In genomic region chr15:23174623-23175022, GRCm38 (mm10) we compare ENCODE assay signal across 26 mouse cellular contexts.
DNase-seq lines count a peak whose midpoint lies in the region; ATAC-seq and TF ChIP-seq lines count a peak whose summit lies in the region.
"Had no signal": no experiment of that assay in that cellular context is flagged by ENCODE, and none has a peak within 500 bp of the region (broad histone marks: within the 10 kb centered on the region; RNA-seq: fewer than 3 reads in every experiment).

No protein-coding gene starts in this region.

- no peaks in the 10 kb centered on the region for H3K36me3 ChIP-seq in hindbrain, embryonic 13.5 days
- H3K36me3 ChIP-seq in hindbrain, embryonic 11.5 days (ENCODE audit: control insufficient read depth, insufficient read depth, low read length), result no peaks in the 10 kb centered on the region
- no peaks in the 10 kb centered on the region for H3K36me3 ChIP-seq in lung, embryonic 15.5 days
- H3K36me3 ChIP-seq in forebrain, postnatal 0 days (ENCODE audit: insufficient read depth), result no peaks in the 10 kb centered on the region
- H3K36me3 ChIP-seq: heart, embryonic 10.5 days; heart, embryonic 15.5 days; limb, embryonic 13.5 days had no signal

- no peak overlapping the region for H3K9ac ChIP-seq in hindbrain, embryonic 13.5 days
- no peak overlapping the region for H3K9ac ChIP-seq in hindbrain, embryonic 11.5 days (ENCODE audit: low read depth, low read length)
- H3K9ac ChIP-seq in lung, embryonic 15.5 days, result no peak overlapping the region
- no peak overlapping the region for H3K9ac ChIP-seq in forebrain, postnatal 0 days
- H3K9ac ChIP-seq: heart, embryonic 15.5 days; limb, embryonic 13.5 days had no signal

- WGBS in hindbrain, embryonic 13.5 days, result 67% methylated on average over 5 of the region's 5 CpGs
- WGBS in hindbrain, embryonic 11.5 days, result 76% methylated on average over 5 of the region's 5 CpGs
- 32% methylated on average over 5 of the region's 5 CpGs for WGBS in lung, embryonic 15.5 days
- 43% methylated on average over 5 of the region's 5 CpGs for WGBS in lung, adult 2 months
- 49% methylated on average over 5 of the region's 5 CpGs for WGBS in forebrain, postnatal 0 days

- 0 out of 2 replicates have a peak, but pooled peaks have one; percentile 43 for ATAC-seq in hindbrain, embryonic 13.5 days (ENCODE audit: low FRiP score)
- ATAC-seq in hindbrain, embryonic 11.5 days (ENCODE audit: low FRiP score), result no peak
- ATAC-seq in lung, embryonic 15.5 days (ENCODE audit: borderline replicate concordance, extremely low read depth, low FRiP score, low TSS enrichment), result peak; percentile 19; the same call in 1 of the 2 replicates
- peak; percentile 43; the same call in 1 of the 2 replicates for ATAC-seq in forebrain, postnatal 0 days
- ATAC-seq: intestine, postnatal 0 days; midbrain, embryonic 16.5 days had no signal

- no peak overlapping the region for H3K4me2 ChIP-seq in hindbrain, embryonic 13.5 days
- H3K4me2 ChIP-seq in hindbrain, embryonic 11.5 days (replicated peaks; ENCODE audit: low read depth, low read length), result no peak overlapping the region
- no peak overlapping the region for H3K4me2 ChIP-seq in lung, embryonic 15.5 days
- H3K4me2 ChIP-seq in forebrain, postnatal 0 days (ENCODE audit: low read depth), result no peak overlapping the region
- H3K4me2 ChIP-seq: heart, embryonic 15.5 days; limb, embryonic 13.5 days; liver, embryonic 11.5 days; midbrain, embryonic 11.5 days had no signal

- no peak for DNase-seq in hindbrain, embryonic 11.5 days (ENCODE audit: low spot score)
- no peak for DNase-seq in lung, adult 2 months
- peak; percentile 20 for DNase-seq in brain, adult 2 months (ENCODE audit: low read depth, low spot score)
- peak; percentile 12 for DNase-seq in forebrain, postnatal 0 days
- no peak for DNase-seq in spleen, adult 18-20 months
- DNase-seq: adrenal gland, postnatal 25 days; cerebellum, adult 2 months; cerebellum, postnatal 14 days; gastrocnemius, postnatal 25 days; heart, adult 11 months; kidney, postnatal 25 days; lung, postnatal 36 days; right cerebral cortex, adult 18-20 months; thymus, adult 2 months; thymus, postnatal 36 days had no signal

- no peaks in the 10 kb centered on the region for H3K9me3 ChIP-seq in hindbrain, embryonic 13.5 days
- no peaks in the 10 kb centered on the region for H3K9me3 ChIP-seq in hindbrain, embryonic 11.5 days (ENCODE audit: control insufficient read depth, low read length)
- no peaks in the 10 kb centered on the region for H3K9me3 ChIP-seq in lung, embryonic 15.5 days
- H3K9me3 ChIP-seq in forebrain, postnatal 0 days (ENCODE audit: low read length), result no peaks in the 10 kb centered on the region
- H3K9me3 ChIP-seq: heart, embryonic 10.5 days; heart, embryonic 15.5 days; limb, embryonic 13.5 days had no signal

- H3K4me3 ChIP-seq in hindbrain, embryonic 13.5 days, result no peak overlapping the region
- H3K4me3 ChIP-seq in hindbrain, embryonic 11.5 days (ENCODE audit: low read depth, low read length), result no peak overlapping the region
- no peak overlapping the region for H3K4me3 ChIP-seq in lung, embryonic 15.5 days
- no peak overlapping the region for H3K4me3 ChIP-seq in lung, adult 2 months (replicated peaks; ENCODE audit: extremely low read depth, low read depth, low read length)
- H3K4me3 ChIP-seq in forebrain, postnatal 0 days (ENCODE audit: low read depth, low read length), result no peak overlapping the region
- H3K4me3 ChIP-seq: heart, embryonic 10.5 days; heart, embryonic 15.5 days; layer of hippocampus, adult 2 months; limb, embryonic 13.5 days had no signal

- no peak overlapping the region for H3K27ac ChIP-seq in hindbrain, embryonic 13.5 days
- H3K27ac ChIP-seq in hindbrain, embryonic 11.5 days (ENCODE audit: low read depth, low read length), result no peak overlapping the region
- no peak overlapping the region for H3K27ac ChIP-seq in lung, embryonic 15.5 days
- H3K27ac ChIP-seq in forebrain, postnatal 0 days (ENCODE audit: low read depth, low read length), result no peak overlapping the region
- H3K27ac ChIP-seq: heart, embryonic 10.5 days; heart, embryonic 15.5 days; layer of hippocampus, adult 2 months; limb, embryonic 13.5 days; stomach, postnatal 0 days had no signal

- TF ChIP-seq CTCF in lung, adult 2 months (IDR thresholded peaks at IDR 0.05; ENCODE audit: insufficient read depth, low read length), result no peak
- TF ChIP-seq CTCF in forebrain, postnatal 0 days (IDR thresholded peaks at IDR 0.05; ENCODE audit: low read depth), result no peak

- no peak for TF ChIP-seq POLR2A in lung, adult 2 months (IDR thresholded peaks at IDR 0.05; ENCODE audit: borderline replicate concordance, extremely low read depth, low read depth, low read length)

- no peaks in the 10 kb centered on the region for H3K4me1 ChIP-seq in hindbrain, embryonic 13.5 days (replicated peaks)
- H3K4me1 ChIP-seq in hindbrain, embryonic 11.5 days (replicated peaks; ENCODE audit: control insufficient read depth, insufficient read depth, low read length), result no peaks in the 10 kb centered on the region
- H3K4me1 ChIP-seq in lung, embryonic 15.5 days, result no peaks in the 10 kb centered on the region
- H3K4me1 ChIP-seq in lung, adult 2 months (ENCODE audit: control insufficient read depth, insufficient read depth, low read length), result no peaks in the 10 kb centered on the region
- no peaks in the 10 kb centered on the region for H3K4me1 ChIP-seq in forebrain, postnatal 0 days (ENCODE audit: insufficient read depth)
- H3K4me1 ChIP-seq: heart, embryonic 10.5 days; heart, embryonic 15.5 days; limb, embryonic 13.5 days had no signal

- H3K27me3 ChIP-seq in hindbrain, embryonic 13.5 days, result no peaks in the 10 kb centered on the region
- no peaks in the 10 kb centered on the region for H3K27me3 ChIP-seq in hindbrain, embryonic 11.5 days (ENCODE audit: control insufficient read depth, insufficient read depth, low read length)
- H3K27me3 ChIP-seq in lung, embryonic 15.5 days, result no peaks in the 10 kb centered on the region
- no peaks in the 10 kb centered on the region for H3K27me3 ChIP-seq in forebrain, postnatal 0 days (ENCODE audit: insufficient read depth, low read length)
- H3K27me3 ChIP-seq: heart, embryonic 15.5 days; limb, embryonic 13.5 days had no signal

Comparison
In these comparisons a context has a peak if more than half of its experiments do, and no peak if none do; other contexts are left out.
1. DNase-seq: peak in brain, adult 2 months (single experiment) and forebrain, postnatal 0 days (single experiment); none in hindbrain, embryonic 11.5 days (single experiment), lung, adult 2 months (single experiment) and spleen, adult 18-20 months (0 of 2).